9 mouse cellular contexts compared by ENCODE assay signal in genomic region chr6:85264982-85265518, GRCm38 (mm10).
DNase-seq lines count a peak whose midpoint lies in the region; ATAC-seq and TF ChIP-seq lines count a peak whose summit lies in the region.
"Had no signal": no experiment of that assay in that cellular context is flagged by ENCODE, and none has a peak within 500 bp of the region (broad histone marks: within the 10 kb centered on the region; RNA-seq: fewer than 3 reads in every experiment).

No protein-coding gene starts in this region.

- intact Hi-C loops in heart, postnatal 14 days (cut with DNase I) = loop anchor here (5.0 kb wide), 1 partner anchor 67 kb away; the partner anchor contains the start of gene Sfxn5

- ATAC-seq in hindbrain, postnatal 0 days = peak; percentile 42; the same call in 1 of the 2 replicates
- peak; percentile 83 for ATAC-seq in neural tube, embryonic 11.5 days (ENCODE audit: insufficient read depth, low FRiP score, low TSS enrichment)

- H3K36me3 ChIP-seq in forebrain, embryonic 10.5 days (replicated peaks) = no peaks in the 10 kb centered on the region
- H3K36me3 ChIP-seq in hindbrain, postnatal 0 days (ENCODE audit: insufficient read depth, low read length) = no peaks in the 10 kb centered on the region
- no peaks in the 10 kb centered on the region for H3K36me3 ChIP-seq in neural tube, embryonic 11.5 days (ENCODE audit: control insufficient read depth, insufficient read depth, low read length)

- H3K9me3 ChIP-seq in forebrain, embryonic 10.5 days = no peaks in the 10 kb centered on the region
- no peaks in the 10 kb centered on the region for H3K9me3 ChIP-seq in hindbrain, postnatal 0 days (ENCODE audit: low read length)
- H3K9me3 ChIP-seq in neural tube, embryonic 11.5 days (ENCODE audit: control insufficient read depth, low read length) = no peaks in the 10 kb centered on the region

- 2% methylated on average over 15 of the region's 15 CpGs for WGBS in forebrain, embryonic 10.5 days
- 16% methylated on average over 15 of the region's 15 CpGs for WGBS in hindbrain, postnatal 0 days
- 3% methylated on average over 15 of the region's 15 CpGs for WGBS in neural tube, embryonic 11.5 days

- TF ChIP-seq CTCF in hindbrain, postnatal 0 days (IDR thresholded peaks at IDR 0.05; ENCODE audit: low read depth) = no peak

- H3K9ac ChIP-seq in hindbrain, postnatal 0 days (replicated peaks; ENCODE audit: low read length) = 0 out of 2 replicates have a peak overlapping the region, but pooled peaks have one; percentile 21
- H3K9ac ChIP-seq in neural tube, embryonic 11.5 days (ENCODE audit: low read length) = no peak overlapping the region

- peak overlapping the region; percentile 83 for H3K27ac ChIP-seq in forebrain, embryonic 10.5 days
- H3K27ac ChIP-seq in hindbrain, postnatal 0 days = peak overlapping the region; percentile 41; the same call in 1 of the 2 replicates
- H3K27ac ChIP-seq in neural tube, embryonic 11.5 days (ENCODE audit: low read depth, low read length) = no peak overlapping the region

- peak overlapping the region; percentile 4 for H3K4me3 ChIP-seq in forebrain, embryonic 10.5 days
- no peak overlapping the region for H3K4me3 ChIP-seq in hindbrain, postnatal 0 days (ENCODE audit: low read length)
- H3K4me3 ChIP-seq in neural tube, embryonic 11.5 days (ENCODE audit: low read depth, low read length) = no peak overlapping the region

- peaks cover 93% of the 10 kb centered on the region for H3K27me3 ChIP-seq in forebrain, embryonic 10.5 days (ENCODE audit: poor library complexity, severe bottlenecking)
- no peaks in the 10 kb centered on the region for H3K27me3 ChIP-seq in hindbrain, postnatal 0 days (ENCODE audit: insufficient read depth, low read length)
- H3K27me3 ChIP-seq in neural tube, embryonic 11.5 days (ENCODE audit: control insufficient read depth, insufficient read depth, low read length) = no peaks in the 10 kb centered on the region

- peak; percentile 78 for DNase-seq in embryo, embryonic 11 days
- peak; percentile 81 for DNase-seq in forebrain, embryonic 10.5 days (ENCODE audit: extremely low spot score, low spot score)
- peak; percentile 57 for DNase-seq in hindbrain, postnatal 0 days (ENCODE audit: low spot score)
- DNase-seq in neural tube, embryonic 11.5 days (ENCODE audit: low spot score) = peak; percentile 52
- DNase-seq in heart, postnatal 14 days = no peak
- no peak for DNase-seq in cerebellum, postnatal 25 days
- DNase-seq in cerebellum, adult 9-10 months = no peak
- DNase-seq: adrenal gland, postnatal 14 days; lung, adult 18-20 months had no signal

- peaks cover 57% of the 10 kb centered on the region for H3K4me1 ChIP-seq in forebrain, embryonic 10.5 days
- peaks cover 8% of the 10 kb centered on the region; the same call in 1 of the 2 replicates for H3K4me1 ChIP-seq in hindbrain, postnatal 0 days (ENCODE audit: insufficient read depth, low read length)
- peaks cover 8% of the 10 kb centered on the region; the same call in 1 of the 2 replicates for H3K4me1 ChIP-seq in neural tube, embryonic 11.5 days (ENCODE audit: control insufficient read depth, insufficient read depth, low read length)

- H3K4me2 ChIP-seq in hindbrain, postnatal 0 days (ENCODE audit: low read depth, low read length) = 0 out of 2 replicates have a peak overlapping the region, but pooled peaks have one; percentile 16
- 0 out of 2 replicates have a peak overlapping the region, but pooled peaks have one; percentile 12 for H3K4me2 ChIP-seq in neural tube, embryonic 11.5 days (ENCODE audit: low read depth)

Comparison
In these comparisons a context has a peak if more than half of its experiments do, and no peak if none do; other contexts are left out.
1. DNase-seq: peak in embryo, embryonic 11 days (single experiment), forebrain, embryonic 10.5 days (single experiment), hindbrain, postnatal 0 days (single experiment) and neural tube, embryonic 11.5 days (single experiment); none in heart, postnatal 14 days (0 of 2), cerebellum, postnatal 25 days (0 of 2) and cerebellum, adult 9-10 months (single experiment).